Mouse (Mus musculus): Measurements from ENCODE around the gene Lrrc2. TPM values are rescaled to one million over a fixed set of nuclear protein-coding genes. Genes with fewer than 3 reads are reported as not detected.

Lrrc2 gene
- polyA plus RNA-seq, 1 experiment from 2014 or later = 1.2 TPM

DNA sequence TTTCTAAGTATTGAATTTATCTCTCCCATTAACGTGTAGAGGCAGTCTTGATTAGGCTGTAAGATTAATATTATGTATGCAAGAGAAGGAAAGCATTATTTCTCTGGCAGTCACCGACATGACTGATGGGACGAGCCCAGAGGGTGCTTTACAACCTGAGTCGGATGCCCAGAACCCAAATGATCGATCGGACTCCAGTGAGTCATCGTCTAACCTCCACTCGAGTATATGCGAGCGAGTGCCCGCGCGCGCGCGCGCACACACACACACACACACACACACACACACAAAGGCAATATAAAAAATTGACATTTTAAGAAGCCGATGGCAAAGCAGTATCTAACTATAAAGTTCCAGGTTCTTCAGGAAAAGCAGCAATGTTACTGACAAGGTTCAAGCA lies 6.0 kb upstream of the Lrrc2 start:
- Histone ChIP-seq H3K9me3 (replicated peaks; ENCODE audit: control insufficient read depth, low read length, poor library complexity, severe bottlenecking) (no peaks in the 10 kb centered on the region), H3K4me3 (ENCODE audit: low read depth, low read length) (no peak overlapping the region), H3K27me3 (ENCODE audit: control insufficient read depth, insufficient read depth, low read depth, low read length) (peaks cover 2% of the 10 kb centered on the region; the same call in 1 of the 2 replicates), H3K36me3 (ENCODE audit: control insufficient read depth, insufficient read depth, low read length) (no peaks in the 10 kb centered on the region), H3K4me1 (ENCODE audit: control insufficient read depth, insufficient read depth, low read length) (no peaks in the 10 kb centered on the region), H3K4me2 (ENCODE audit: low read length) (no peak overlapping the region), H3K9ac (ENCODE audit: low read depth, low read length) (no peak overlapping the region), H3K27ac (ENCODE audit: low read length) (no peak overlapping the region)
- ATAC-seq = no peak
- WGBS = 37% methylated on average over 18 of the region's 18 CpGs

DNA sequence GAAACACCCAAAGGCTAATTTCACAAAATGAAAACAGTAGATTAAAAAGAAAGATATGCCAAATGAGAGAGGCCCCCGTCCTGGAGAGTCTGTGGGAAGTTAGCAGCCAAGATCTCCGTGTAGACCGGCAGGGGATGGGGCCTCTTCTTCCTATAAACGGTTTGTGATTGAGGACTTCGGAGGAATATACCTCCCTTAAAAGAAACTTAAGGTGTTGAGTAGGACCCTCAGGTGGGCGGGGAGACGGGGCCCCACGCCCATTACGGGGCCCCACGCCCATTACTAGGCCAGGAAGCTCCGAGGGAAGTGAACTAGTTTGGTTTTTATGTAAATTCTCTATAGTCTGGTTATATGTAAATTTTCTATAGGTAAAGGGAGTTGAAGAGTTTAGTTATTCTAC lies 5.4 kb upstream of the Lrrc2 start, which contains the start of gene Tdgf1:
Tdgf1 (minus strand) TSS at position 233 of the 400 bp plus-strand sequence.
- 20% methylated on average over 11 of the region's 11 CpGs for WGBS
- Histone ChIP-seq H3K4me3 (ENCODE audit: low read depth, low read length) (no peak within 1 kb of the TSS), H3K4me2 (ENCODE audit: low read length) (no peak within 1 kb of the TSS), H3K4me1 (ENCODE audit: control insufficient read depth, insufficient read depth, low read length) (no peaks in the 10 kb centered on the region), H3K27me3 (ENCODE audit: control insufficient read depth, insufficient read depth, low read depth, low read length) (peaks cover 2% of the 10 kb centered on the region; the same call in 1 of the 2 replicates), H3K27ac (ENCODE audit: low read length) (no peak within 1 kb of the TSS), H3K9me3 (replicated peaks; ENCODE audit: control insufficient read depth, low read length, poor library complexity, severe bottlenecking) (no peaks in the 10 kb centered on the region), H3K36me3 (ENCODE audit: control insufficient read depth, insufficient read depth, low read length) (no peaks in the 10 kb centered on the region), H3K9ac (ENCODE audit: low read depth, low read length) (no peak within 1 kb of the TSS)
- no peak for ATAC-seq

DNA sequence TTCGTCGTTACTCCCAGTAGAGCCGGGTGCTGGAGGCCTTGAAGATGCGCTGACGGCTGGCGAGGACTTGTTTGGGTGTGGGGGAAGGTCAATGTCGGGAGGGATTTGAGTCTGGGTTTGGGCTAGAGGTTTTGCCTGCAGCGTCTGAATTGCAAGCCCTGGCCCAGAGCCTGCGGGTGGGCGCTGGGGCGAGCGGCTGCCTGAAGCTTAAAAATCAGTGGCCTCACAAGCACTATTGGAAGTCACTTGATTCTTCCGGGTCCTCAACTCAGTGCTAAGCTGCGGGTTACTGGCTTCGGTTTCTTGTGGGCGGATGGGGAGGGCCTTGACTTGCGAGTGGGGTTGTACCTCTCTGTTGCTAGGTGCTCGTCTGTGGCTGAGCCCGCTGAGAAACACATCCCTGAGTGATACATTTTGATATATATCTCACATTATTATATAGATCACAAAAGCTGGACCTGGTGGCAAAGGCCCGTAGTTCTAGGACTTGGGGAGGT lies 4.7 kb upstream of the Lrrc2 start:
- WGBS = 7% methylated on average over 20 of the region's 20 CpGs
- no peak overlapping the region for H3K27ac ChIP-seq (ENCODE audit: low read length)
- H3K4me3 ChIP-seq (ENCODE audit: low read depth, low read length) = no peak overlapping the region
- no peaks in the 10 kb centered on the region for H3K36me3 ChIP-seq (ENCODE audit: control insufficient read depth, insufficient read depth, low read length)
- H3K4me2 ChIP-seq (ENCODE audit: low read length) = no peak overlapping the region
- ATAC-seq = no peak
- H3K27me3 ChIP-seq (ENCODE audit: control insufficient read depth, insufficient read depth, low read depth, low read length) = peaks cover 2% of the 10 kb centered on the region; the same call in 1 of the 2 replicates
- no peak overlapping the region for H3K9ac ChIP-seq (ENCODE audit: low read depth, low read length)
- no peaks in the 10 kb centered on the region for H3K9me3 ChIP-seq (replicated peaks; ENCODE audit: control insufficient read depth, low read length, poor library complexity, severe bottlenecking)
- no peaks in the 10 kb centered on the region for H3K4me1 ChIP-seq (ENCODE audit: control insufficient read depth, insufficient read depth, low read length)

DNA sequence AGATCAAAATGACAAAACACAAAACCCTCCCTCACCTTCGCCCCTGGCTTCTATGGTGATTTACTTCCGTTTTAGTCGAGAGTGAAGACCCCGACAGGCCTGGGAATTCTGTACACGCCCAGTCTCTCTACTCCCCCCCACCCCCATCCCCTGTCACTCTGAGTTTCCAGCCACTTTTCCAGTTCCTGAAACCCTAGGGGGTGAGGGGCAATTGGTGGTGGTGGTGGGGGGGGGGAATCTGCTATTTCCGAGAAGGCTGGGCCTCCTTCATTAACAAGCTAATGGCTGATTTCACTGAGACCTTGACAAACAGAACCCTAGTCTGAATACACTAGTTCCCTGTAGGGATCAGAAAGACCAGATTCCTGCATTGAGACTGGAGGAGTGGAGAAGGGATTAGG lies 4.1 kb upstream of the Lrrc2 start:
- Histone ChIP-seq H3K4me2 (ENCODE audit: low read length) (no peak overlapping the region), H3K4me1 (ENCODE audit: control insufficient read depth, insufficient read depth, low read length) (no peaks in the 10 kb centered on the region), H3K4me3 (ENCODE audit: low read depth, low read length) (no peak overlapping the region), H3K27me3 (ENCODE audit: control insufficient read depth, insufficient read depth, low read depth, low read length) (peaks cover 2% of the 10 kb centered on the region; the same call in 1 of the 2 replicates), H3K36me3 (ENCODE audit: control insufficient read depth, insufficient read depth, low read length) (no peaks in the 10 kb centered on the region), H3K27ac (ENCODE audit: low read length) (no peak overlapping the region), H3K9me3 (replicated peaks; ENCODE audit: control insufficient read depth, low read length, poor library complexity, severe bottlenecking) (no peaks in the 10 kb centered on the region), H3K9ac (ENCODE audit: low read depth, low read length) (no peak overlapping the region)
- 3% methylated on average over 6 of the region's 6 CpGs for WGBS
- no peak for ATAC-seq

DNA sequence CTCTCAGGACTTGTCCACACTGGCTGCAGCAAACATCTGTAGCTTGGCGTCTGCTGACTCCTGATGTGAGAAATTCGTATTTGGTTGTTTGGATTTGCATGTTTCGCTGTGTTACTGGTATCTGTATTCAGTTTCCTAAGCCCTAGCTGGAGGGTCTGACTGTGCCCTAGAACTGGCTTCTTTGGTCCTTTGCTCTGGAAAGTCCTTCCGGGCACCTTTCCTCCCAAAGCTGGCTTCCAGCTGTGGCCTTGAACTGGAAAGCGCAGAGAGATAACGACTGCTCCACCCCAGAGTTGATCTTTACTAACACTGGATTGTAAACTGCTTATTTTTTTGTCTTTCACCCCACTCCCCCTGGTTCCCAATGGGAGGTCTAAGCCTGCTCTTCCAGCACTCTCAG lies 3.4 kb upstream of the Lrrc2 start:
- H3K9me3 ChIP-seq (replicated peaks; ENCODE audit: control insufficient read depth, low read length, poor library complexity, severe bottlenecking) = no peaks in the 10 kb centered on the region
- ATAC-seq = no peak
- peaks cover 2% of the 10 kb centered on the region for H3K4me1 ChIP-seq (ENCODE audit: control insufficient read depth, insufficient read depth, low read length)
- 32% methylated on average over 6 of the region's 6 CpGs for WGBS
- H3K4me2 ChIP-seq (ENCODE audit: low read length) = no peak overlapping the region
- H3K36me3 ChIP-seq (ENCODE audit: control insufficient read depth, insufficient read depth, low read length) = no peaks in the 10 kb centered on the region
- H3K9ac ChIP-seq (ENCODE audit: low read depth, low read length) = no peak overlapping the region
- H3K4me3 ChIP-seq (ENCODE audit: low read depth, low read length) = no peak overlapping the region
- peaks cover 2% of the 10 kb centered on the region; the same call in 1 of the 2 replicates for H3K27me3 ChIP-seq (ENCODE audit: control insufficient read depth, insufficient read depth, low read depth, low read length)
- no peak overlapping the region for H3K27ac ChIP-seq (ENCODE audit: low read length)

DNA sequence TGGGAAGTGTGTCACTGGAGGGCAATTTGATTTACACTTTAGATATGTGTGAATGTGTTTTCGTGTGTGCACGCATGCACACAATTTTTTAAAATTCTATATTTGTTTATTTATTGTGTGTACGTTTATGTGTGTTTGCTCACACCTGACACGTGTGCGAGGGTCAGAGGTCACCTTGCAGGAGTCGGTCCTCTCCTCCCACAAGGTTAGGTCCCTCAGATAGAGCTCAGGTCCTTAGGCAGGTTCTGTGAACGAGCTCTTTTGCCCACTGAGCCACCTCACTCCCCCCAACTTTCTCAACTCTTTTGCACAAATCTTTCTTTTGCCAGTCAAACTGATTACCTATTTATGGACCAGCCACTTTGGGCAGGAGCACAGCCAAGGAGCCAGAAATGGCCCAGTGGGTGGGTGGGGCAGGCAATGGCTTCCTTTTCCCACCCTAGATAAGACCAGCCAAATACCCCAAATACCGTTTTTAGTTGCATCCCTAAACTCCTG lies 2.5 kb upstream of the Lrrc2 start:
- H3K27ac ChIP-seq (ENCODE audit: low read length) = no peak overlapping the region
- 63% methylated on average over 8 of the region's 8 CpGs for WGBS
- H3K4me3 ChIP-seq (ENCODE audit: low read depth, low read length) = no peak overlapping the region
- H3K4me1 ChIP-seq (ENCODE audit: control insufficient read depth, insufficient read depth, low read length) = peaks cover 4% of the 10 kb centered on the region
- no peak overlapping the region for H3K4me2 ChIP-seq (ENCODE audit: low read length)
- no peaks in the 10 kb centered on the region for H3K9me3 ChIP-seq (replicated peaks; ENCODE audit: control insufficient read depth, low read length, poor library complexity, severe bottlenecking)
- peaks cover 2% of the 10 kb centered on the region; the same call in 1 of the 2 replicates for H3K27me3 ChIP-seq (ENCODE audit: control insufficient read depth, insufficient read depth, low read depth, low read length)
- no peaks in the 10 kb centered on the region for H3K36me3 ChIP-seq (ENCODE audit: control insufficient read depth, insufficient read depth, low read length)
- no peak overlapping the region for H3K9ac ChIP-seq (ENCODE audit: low read depth, low read length)
- ATAC-seq = no peak

DNA sequence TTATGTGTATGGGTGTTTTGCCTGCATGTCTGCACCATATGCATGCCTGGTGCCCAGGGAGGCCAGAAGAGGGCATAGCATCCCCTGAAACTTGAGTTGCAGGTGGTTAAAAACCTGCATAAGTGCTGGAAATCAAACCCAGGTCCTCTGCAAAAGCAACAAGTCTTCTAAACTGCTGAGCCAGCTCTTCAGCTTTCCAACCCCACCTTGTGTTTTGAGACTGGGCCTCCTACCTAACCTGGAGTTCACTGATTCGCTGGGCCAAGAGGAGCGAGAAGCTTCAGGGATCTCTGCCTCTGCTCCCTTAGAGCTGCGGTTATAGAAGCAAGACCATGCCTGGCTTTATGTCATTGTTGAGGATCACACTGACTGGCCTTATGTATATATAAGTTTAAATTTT lies 1.2 kb upstream of the Lrrc2 start:
- Histone ChIP-seq H3K4me3 (ENCODE audit: low read depth, low read length) (no peak overlapping the region), H3K4me2 (ENCODE audit: low read length) (no peak overlapping the region), H3K9me3 (replicated peaks; ENCODE audit: control insufficient read depth, low read length, poor library complexity, severe bottlenecking) (no peaks in the 10 kb centered on the region), H3K27me3 (ENCODE audit: control insufficient read depth, insufficient read depth, low read depth, low read length) (peaks cover 2% of the 10 kb centered on the region; the same call in 1 of the 2 replicates), H3K4me1 (ENCODE audit: control insufficient read depth, insufficient read depth, low read length) (peaks cover 4% of the 10 kb centered on the region), H3K27ac (ENCODE audit: low read length) (no peak overlapping the region), H3K9ac (ENCODE audit: low read depth, low read length) (no peak overlapping the region), H3K36me3 (ENCODE audit: control insufficient read depth, insufficient read depth, low read length) (no peaks in the 10 kb centered on the region)
- 96% methylated on average over 3 of the region's 3 CpGs for WGBS
- no peak for ATAC-seq

DNA sequence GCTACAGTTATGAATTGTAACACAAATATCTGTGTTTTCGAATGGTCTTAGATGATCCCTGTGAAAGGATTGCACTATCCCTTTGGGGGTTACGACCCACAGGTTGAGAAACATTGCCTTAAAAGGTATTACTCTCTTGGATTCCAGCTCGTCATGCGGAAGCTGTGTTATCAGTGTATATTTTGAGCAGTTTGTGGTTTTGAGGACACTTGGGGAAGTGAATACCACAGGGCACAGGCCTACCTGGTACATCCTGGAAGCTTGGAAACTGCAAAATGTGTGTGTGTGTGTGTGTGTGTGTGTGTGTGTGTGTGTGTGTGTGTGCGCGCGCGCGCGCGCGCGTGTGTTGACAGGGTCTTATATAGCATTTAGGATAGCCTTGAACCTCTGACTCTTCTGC lies 521 bp downstream of the Lrrc2 start:
- H3K9ac ChIP-seq (ENCODE audit: low read depth, low read length) = no peak overlapping the region
- no peaks in the 10 kb centered on the region for H3K27me3 ChIP-seq (ENCODE audit: control insufficient read depth, insufficient read depth, low read depth, low read length)
- no peak overlapping the region for H3K4me3 ChIP-seq (ENCODE audit: low read depth, low read length)
- ATAC-seq = no peak
- 92% methylated on average over 13 of the region's 13 CpGs for WGBS
- H3K4me2 ChIP-seq (ENCODE audit: low read length) = no peak overlapping the region
- H3K9me3 ChIP-seq (replicated peaks; ENCODE audit: control insufficient read depth, low read length, poor library complexity, severe bottlenecking) = no peaks in the 10 kb centered on the region
- peaks cover 4% of the 10 kb centered on the region for H3K4me1 ChIP-seq (ENCODE audit: control insufficient read depth, insufficient read depth, low read length)
- H3K27ac ChIP-seq (ENCODE audit: low read length) = no peak overlapping the region
- H3K36me3 ChIP-seq (ENCODE audit: control insufficient read depth, insufficient read depth, low read length) = no peaks in the 10 kb centered on the region

DNA sequence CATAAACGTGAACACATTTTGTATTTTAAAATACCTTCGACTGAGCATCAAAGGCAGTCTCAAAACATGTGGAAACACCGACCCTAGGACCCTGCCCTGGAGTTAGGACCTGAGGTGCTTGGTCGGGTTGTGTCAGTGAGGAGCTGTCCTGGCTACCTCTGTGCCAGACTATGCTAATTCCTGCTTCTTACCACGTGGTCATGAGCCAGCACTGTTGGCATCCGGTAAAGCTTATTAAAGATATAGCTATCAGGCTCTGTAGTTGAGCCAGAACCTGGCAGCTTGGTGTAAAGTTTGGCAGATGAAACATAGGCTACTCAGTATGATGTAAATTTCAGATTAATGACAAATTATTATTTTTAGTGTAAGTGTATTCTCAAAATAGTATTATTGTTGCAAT lies 1.1 kb downstream of the Lrrc2 start:
- no peaks in the 10 kb centered on the region for H3K27me3 ChIP-seq (ENCODE audit: control insufficient read depth, insufficient read depth, low read depth, low read length)
- ATAC-seq = no peak
- peaks cover 4% of the 10 kb centered on the region for H3K4me1 ChIP-seq (ENCODE audit: control insufficient read depth, insufficient read depth, low read length)
- H3K9ac ChIP-seq (ENCODE audit: low read depth, low read length) = no peak overlapping the region
- H3K4me2 ChIP-seq (ENCODE audit: low read length) = no peak overlapping the region
- H3K9me3 ChIP-seq (replicated peaks; ENCODE audit: control insufficient read depth, low read length, poor library complexity, severe bottlenecking) = no peaks in the 10 kb centered on the region
- no peak overlapping the region for H3K27ac ChIP-seq (ENCODE audit: low read length)
- no peaks in the 10 kb centered on the region for H3K36me3 ChIP-seq (ENCODE audit: control insufficient read depth, insufficient read depth, low read length)
- WGBS = 60% methylated on average over 6 of the region's 6 CpGs
- H3K4me3 ChIP-seq (ENCODE audit: low read depth, low read length) = no peak overlapping the region

Data from midbrain, embryonic 16.5 days (tissue).